Mouse (Mus musculus): Measurements from ENCODE around the gene Egln2. TPM values are rescaled to one million over a fixed set of nuclear protein-coding genes. Genes with fewer than 3 reads are reported as not detected.

Gene Egln2
- polyA plus RNA-seq, 1 experiment = 96.1 TPM

DNA sequence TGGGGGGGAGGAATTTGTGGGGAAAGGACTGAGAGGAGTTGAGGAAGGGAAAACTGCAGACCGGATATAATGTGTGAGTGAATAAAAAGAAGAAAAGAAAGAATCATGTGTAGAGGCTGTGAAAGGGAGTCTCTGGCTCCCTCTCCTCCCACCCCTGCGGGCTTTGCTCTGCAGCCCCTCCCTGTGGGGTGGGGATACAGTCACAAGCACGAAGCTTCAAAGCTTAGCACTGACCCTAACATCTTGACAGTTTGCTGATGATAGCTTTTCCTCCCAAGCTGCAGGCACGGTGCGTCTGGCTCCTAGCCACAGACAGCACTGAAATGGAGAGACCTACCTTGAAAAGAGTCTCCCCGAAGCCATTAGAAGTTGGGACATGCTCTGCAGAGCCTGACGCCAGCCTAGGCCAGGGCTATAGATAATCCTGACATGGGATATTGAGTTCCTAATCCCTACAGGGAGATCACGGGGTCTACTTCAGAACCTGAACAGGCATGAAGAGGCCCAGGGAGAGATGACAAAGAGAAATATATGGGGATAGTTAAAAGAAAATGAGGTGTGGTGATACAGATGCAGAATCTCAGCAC is 30.1 kb downstream of the Egln2 start:
- no peak for DNase-seq (ENCODE audit: extremely low spot score in 1 of 2, low spot score in 1 of 2)

DNA sequence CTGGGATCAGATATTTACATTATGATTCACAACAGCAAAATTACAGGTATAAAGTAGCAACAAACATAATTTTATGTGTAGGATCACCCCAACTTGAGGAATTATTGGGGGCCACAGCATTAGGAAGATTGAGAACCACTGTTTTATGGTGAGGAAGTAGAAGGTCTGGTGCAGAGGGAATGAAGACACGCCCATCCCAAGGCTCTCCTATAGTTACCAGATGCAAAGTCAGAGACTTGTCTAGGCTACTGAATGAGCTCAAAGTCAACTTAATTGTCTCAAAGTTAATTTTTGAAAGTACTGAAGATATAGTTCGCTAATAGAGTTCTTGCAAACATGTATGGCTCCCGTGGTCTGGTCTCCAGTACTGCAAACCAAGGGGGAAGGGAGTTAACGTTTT is 32.8 kb downstream of the Egln2 start:
- no peak for DNase-seq (ENCODE audit: extremely low spot score in 1 of 2, low spot score in 1 of 2)

DNA sequence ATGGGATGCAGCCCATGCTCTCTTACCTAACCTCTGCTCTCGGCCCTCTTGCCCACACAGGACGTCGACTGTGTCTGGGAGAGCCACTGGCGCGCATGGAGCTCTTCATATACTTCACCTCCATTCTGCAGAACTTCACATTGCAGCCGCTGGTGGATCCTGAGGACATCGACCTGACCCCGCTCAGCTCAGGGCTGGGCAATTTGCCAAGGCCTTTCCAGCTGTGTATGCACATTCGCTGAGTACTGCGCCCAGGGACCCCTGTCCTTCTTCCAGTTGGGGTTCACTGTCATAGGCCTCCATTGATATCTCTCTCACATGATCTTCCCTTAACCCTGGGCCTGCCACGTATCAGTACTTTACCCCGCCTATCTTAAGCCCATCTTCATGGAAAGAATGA is 33.4 kb downstream of the Egln2 start:
- no peak for DNase-seq (ENCODE audit: extremely low spot score in 1 of 2, low spot score in 1 of 2)

DNA sequence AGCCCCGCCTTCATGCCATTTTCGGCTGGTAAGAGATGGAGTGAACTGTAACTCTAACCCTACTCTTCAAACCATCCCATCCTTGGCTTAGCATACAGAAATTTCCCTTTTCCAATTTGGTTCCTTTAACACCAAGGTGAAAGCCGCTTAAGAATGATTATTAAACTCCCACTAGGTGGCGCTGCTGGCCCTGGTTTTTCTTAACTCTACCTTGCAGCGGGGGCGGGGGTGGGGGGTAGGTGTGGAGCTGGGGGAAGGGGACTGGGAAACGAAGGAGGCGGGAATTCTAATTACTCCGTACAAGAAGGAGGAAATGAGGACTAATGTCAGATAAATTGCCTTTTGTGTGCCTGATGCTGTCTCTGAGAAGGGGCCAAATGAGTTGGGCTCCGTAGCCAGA is 34.0 kb downstream of the Egln2 start:
- DNase-seq (ENCODE audit: extremely low spot score in 1 of 2, low spot score in 1 of 2) = peak in 1 of 2 experiments; percentile 81

DNA sequence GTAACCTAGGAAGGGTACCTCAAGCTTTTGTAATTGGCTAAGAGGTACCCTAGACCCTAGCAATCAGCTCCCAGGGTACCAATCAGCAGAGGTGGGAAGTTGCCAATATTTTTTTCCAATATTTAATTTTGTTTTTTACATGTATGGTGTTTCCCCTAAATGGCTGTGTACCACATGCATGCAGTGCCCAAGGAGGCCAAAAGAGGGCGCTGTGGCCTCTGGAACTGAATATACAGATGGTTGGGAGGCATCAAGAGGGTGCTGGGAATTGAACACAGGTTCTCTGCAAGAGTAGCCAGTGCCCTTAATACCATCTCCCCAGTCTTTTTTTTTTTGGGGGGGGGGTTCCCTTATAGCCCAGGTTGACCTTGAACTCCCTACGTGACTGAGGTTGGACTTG is 35.2 kb downstream of the Egln2 start:
- no peak for DNase-seq (ENCODE audit: extremely low spot score in 1 of 2, low spot score in 1 of 2)

DNA sequence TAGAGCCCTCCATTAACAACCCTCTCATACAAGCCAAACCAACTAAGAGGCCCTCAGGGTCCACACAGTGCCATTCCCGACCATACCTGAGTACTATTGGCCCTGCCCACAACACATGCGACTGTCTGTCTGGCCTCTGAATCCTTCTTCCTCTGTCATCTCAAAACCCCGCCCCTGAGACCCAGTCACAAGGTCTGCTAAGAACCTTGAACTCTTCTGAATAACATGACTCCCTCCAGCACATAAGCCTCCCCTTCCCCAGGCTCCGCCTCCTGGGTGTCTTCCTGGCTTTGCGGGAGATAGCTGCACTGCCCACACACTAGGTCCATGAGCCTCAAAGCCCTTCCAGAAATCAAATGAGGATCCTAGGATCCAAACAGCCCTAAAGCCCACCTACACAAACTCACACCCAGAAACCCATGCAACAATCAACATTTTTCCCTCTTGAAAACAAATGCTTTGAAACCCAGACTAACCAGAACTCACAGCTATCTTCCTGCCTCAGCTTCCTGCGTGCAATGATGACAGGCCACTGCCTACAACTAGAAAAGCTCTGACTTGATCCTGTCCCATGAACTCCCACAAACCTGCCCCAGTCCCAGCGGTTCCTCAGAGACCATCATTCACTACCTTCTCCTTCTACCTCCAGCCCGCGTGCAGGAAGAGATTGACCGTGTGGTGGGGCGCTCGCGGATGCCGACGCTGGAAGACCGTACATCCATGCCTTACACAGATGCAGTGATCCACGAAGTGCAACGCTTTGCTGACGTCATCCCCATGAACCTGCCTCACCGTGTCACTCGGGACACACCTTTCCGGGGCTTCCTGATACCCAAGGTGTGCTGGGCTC is 35.9 kb downstream of the Egln2 start:
- no peak for DNase-seq (ENCODE audit: extremely low spot score in 1 of 2, low spot score in 1 of 2)

DNA sequence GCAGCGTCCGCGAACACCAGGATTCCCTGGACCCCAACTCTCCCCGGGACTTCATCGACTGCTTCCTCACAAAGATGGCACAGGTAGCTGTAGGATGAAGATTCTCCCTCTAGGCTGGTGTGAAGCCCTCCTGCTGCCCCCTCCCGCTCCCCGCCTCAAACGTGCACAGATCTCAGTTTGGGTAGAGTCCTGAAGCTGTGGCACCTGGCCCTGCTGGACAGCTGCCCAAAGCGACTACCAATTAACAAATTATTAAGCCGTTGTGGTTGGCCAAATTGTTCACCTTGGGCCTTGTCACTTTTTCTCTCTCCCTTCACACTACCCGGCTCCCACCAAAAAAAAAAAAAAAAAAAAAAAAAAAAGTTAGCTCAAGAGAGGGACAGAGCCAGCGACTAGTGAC is 36.8 kb downstream of the Egln2 start:
- DNase-seq (ENCODE audit: extremely low spot score in 1 of 2, low spot score in 1 of 2) = no peak

DNA sequence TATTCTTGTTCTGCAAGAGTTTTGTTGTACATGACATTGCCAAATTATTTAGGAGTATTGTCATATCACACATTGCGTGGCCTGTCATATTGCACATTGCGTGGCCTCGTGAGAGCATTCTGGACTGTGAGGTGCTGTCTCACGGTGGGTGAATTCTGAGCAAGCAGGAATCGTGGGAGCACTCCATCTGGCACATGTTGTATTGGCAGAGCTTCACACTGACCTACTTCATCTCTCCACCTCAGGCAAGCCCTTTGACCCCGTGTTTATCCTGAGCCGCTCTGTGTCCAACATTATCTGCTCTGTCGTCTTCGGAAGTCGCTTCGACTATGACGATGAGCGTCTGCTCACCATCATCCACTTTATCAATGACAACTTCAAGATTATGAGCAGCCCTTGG is 37.7 kb downstream of the Egln2 start:
- no peak for DNase-seq (ENCODE audit: extremely low spot score in 1 of 2, low spot score in 1 of 2)

DNA sequence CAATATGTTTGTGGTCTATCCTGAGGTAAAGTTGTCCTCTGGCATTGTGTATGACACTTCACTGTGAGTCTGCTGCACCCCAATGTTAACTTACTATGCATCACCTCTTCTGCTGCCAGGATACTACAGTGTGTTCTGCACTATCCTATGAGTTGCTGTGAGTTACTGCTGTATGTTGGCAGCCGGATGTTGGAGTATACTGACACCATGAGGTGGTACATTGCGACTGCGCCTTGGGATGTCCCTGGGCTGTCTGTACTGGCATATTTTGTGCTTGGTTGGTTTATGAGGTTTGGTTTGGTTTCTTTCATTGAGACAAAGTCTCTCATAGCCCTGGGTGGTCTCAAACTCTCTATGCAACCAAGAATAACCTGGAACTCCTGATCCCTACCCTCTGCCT is 38.4 kb downstream of the Egln2 start:
- peak in 1 of 2 experiments; percentile 66 for DNase-seq (ENCODE audit: extremely low spot score in 1 of 2, low spot score in 1 of 2)

DNA sequence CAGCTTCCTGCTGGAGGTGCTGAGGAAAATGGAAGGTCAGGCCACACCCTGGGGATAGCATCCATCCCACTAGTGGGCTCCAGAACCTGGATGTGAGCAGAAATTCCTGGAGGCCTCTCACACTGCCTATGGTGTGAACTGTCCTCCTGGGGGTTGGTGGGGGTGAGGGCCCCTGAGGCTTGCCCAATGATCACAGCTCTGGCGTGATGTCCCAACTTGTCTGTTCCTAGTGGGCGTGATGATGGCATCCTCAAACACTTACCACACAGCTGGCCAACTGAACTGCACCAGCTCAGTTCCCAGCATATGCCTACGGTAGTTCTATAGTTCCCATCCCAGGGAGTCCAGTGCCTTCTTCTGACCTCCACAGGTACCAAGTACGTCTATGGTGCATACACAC is 41.6 kb downstream of the Egln2 start:
- DNase-seq (ENCODE audit: extremely low spot score in 1 of 2, low spot score in 1 of 2) = no peak

DNA sequence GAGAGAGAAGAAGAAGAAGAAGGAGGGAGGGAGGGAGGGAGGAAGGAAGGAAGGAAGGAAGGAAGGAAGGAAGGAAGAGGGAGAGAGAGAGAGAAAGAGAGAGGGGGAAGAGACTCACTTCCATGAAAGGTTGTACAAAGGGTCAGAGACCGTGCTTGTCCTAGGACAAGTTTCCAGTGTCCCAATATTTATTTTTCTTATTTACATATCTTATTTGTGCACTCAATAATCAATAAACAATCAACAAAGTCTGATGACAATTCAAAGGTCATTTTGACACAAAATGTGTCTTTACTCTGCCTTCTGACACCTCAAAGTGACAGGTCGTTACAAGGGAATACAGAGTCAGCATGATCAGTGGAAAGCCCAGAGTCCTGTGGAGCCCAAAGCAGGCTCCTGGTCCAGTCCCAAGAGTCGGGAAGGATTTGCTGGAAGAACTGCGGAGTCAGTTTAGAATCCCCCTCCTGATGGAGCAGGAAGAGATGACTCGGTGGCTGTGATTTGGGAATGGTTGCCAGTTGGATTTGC is 42.2 kb downstream of the Egln2 start:
- no peak for DNase-seq (ENCODE audit: extremely low spot score in 1 of 2, low spot score in 1 of 2)

DNA sequence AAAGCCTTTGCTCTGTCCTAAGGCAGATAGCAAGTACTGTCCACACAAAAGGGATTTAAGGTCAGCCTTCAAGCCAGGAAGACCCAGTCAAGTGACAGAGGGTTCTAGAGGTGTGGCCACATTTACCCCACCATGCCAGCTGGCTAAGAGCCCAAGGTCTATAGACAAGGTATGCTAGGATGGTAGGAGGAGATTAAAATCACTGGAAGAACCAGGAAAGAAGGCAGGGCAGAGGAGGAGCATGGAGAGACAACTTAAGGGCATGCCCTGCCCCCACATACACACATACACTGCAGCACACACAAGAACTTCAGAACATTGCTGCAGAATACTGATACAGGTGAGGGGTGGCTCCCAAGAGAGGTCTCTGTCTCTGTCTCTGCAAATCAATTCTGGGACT is 46.9 kb downstream of the Egln2 start, which contains the start of gene Cyp2f2:
Gene Cyp2f2, plus strand, starts transcription at position 234 of the 400 bp plus-strand sequence.
- no peak for DNase-seq (ENCODE audit: extremely low spot score in 1 of 2, low spot score in 1 of 2)

DNA sequence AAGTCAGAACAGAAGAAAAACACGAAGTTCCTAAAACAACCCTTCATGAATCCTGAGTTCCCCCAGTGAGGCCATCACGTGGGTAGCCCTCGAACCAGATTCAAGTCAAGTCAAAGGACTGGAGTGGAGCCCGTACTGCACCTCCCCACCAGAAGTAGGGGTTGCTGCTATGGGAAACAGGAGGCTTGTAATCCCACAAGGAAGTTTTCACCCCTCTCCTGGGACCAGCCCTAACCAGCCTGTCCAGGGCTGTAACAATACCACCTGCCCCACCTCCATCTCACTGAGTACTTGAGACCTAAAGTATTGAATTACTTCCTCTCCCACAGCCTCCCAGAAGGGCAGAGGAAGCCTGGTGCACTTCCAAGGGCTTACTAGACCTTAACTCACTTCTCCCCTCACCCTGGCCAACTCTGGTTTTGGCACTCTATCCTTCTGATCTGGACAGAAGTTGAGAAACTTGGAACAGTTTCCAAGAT is 48.5 kb downstream of the Egln2 start:
- no peak for DNase-seq (ENCODE audit: extremely low spot score in 1 of 2, low spot score in 1 of 2)

DNA sequence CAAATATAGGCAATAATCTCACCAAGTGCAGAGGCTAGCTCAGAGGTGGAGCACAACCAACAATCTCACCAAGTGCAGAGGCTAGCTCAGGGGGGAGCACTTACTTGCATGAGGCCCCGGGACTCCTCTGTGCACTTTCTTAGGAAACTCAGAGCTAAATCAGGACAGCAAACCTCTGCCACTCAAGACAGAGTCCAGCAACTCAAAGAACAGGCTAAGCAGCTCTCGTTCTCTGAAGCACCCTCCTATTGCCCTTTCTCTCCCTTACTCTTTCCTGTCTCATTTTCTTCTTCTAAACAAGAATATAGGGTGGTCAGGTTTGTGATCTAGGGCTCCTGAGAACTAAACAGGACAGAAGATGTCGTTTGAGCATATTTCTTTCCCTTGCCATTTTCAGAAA is 54.6 kb downstream of the Egln2 start:
- no peak for DNase-seq (ENCODE audit: extremely low spot score in 1 of 2, low spot score in 1 of 2)

DNA sequence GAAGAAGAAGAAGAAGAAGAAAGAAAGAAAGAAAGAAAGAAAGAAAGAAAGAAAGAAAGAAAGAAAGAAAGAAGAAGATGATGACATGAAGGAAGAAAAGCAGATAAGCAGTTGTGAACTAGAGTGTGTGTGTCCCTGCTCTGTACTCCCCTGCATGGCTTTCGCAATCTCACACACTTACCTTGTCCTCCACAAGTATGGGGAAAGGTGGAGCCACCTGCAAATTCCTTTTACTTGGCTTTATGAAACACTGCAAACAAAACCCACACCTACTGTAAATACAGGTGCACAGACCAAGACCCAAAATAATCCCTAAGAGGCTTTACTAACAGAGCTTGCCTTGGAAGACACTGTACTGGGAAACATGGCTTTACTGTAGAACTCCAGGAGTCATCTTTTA is 55.6 kb downstream of the Egln2 start:
- no peak for DNase-seq (ENCODE audit: extremely low spot score in 1 of 2, low spot score in 1 of 2)

DNA sequence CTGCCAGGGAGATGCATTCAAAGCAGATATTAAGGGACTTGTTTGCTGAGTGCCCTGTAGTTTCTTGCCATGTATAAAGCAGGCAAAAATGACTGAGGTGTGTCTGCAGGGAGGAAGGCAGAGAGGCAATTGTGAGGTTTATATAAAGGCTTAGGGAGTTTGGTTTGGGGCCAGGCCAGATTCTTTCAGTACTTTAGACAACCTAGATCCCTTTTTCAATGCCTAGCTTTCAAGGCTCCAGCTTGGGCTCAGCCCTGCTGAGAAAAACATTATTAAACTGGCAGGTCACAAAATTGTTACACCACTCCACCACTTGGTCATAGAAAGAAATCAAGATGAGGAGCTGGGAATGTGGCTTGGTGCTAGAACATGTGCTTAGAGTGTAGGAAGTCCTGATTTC is 56.3 kb downstream of the Egln2 start:
- no peak for DNase-seq (ENCODE audit: extremely low spot score in 1 of 2, low spot score in 1 of 2)

Other genes with a start within 250 kb of the Egln2 start
- not detected in 2 replicates for gene Cyp2a22, start 227.4 kb downstream of the Egln2 start, polyA plus RNA-seq (2012; rRNA removed)
- gene Cyp2a12, start 137.7 kb downstream of the Egln2 start, polyA plus RNA-seq (2012; rRNA removed) = not detected in 2 replicates
- gene Cyp2f2, start 46.9 kb downstream of the Egln2 start, polyA plus RNA-seq (2012; rRNA removed) = 1.2 and 3.7 TPM in 2 replicates
- gene Cyp2t4, start 13.1 kb downstream of the Egln2 start, polyA plus RNA-seq (2012; rRNA removed) = not detected in 2 replicates
- 124 and 128 TPM in 2 replicates for gene Rab4b, start 12.1 kb upstream of the Egln2 start, polyA plus RNA-seq (2012; rRNA removed)
- gene Gm21983, start 14.3 kb upstream of the Egln2 start, polyA plus RNA-seq (2012; rRNA removed) = 0.18 and 0.29 TPM in 2 replicates
- 4.4 TPM in 2 replicates for gene Mia, start 14.4 kb upstream of the Egln2 start, polyA plus RNA-seq (2012; rRNA removed)
- gene BC024978, start 29.0 kb upstream of the Egln2 start, polyA plus RNA-seq (2012; rRNA removed) = 17.5 and 17.7 TPM in 2 replicates
- gene Snrpa, start 29.5 kb upstream of the Egln2 start, polyA plus RNA-seq (2012; rRNA removed) = 190 and 196 TPM in 2 replicates
- gene Itpkc, start 61.9 kb upstream of the Egln2 start, polyA plus RNA-seq (2012; rRNA removed) = 5.2 and 6.7 TPM in 2 replicates
- 39.1 and 40.5 TPM in 2 replicates for gene Coq8b, start 66.2 kb upstream of the Egln2 start, polyA plus RNA-seq (2012; rRNA removed)
- gene Numbl, start 91.6 kb upstream of the Egln2 start, polyA plus RNA-seq (2012; rRNA removed) = 95.1 and 100 TPM in 2 replicates
- 68.8 and 69.8 TPM in 2 replicates for gene Ltbp4, start 170.9 kb upstream of the Egln2 start, polyA plus RNA-seq (2012; rRNA removed)
- 58.4 and 62.8 TPM in 2 replicates for gene Shkbp1, start 189.2 kb upstream of the Egln2 start, polyA plus RNA-seq (2012; rRNA removed)
- gene Gm20479, start 190.6 kb upstream of the Egln2 start, polyA plus RNA-seq (2012; rRNA removed) = 0.25 TPM in 1 of 2 replicates, not detected in the other

Measured in frontal cortex, adult 2 months (tissue).